Mouse (Mus musculus) limb, embryonic 14.5 days (tissue): ENCODE results near the gene Sh3bp1. TPM values are rescaled to one million over a fixed set of nuclear protein-coding genes. Genes with fewer than 3 reads are reported as not detected.

Source experiments
- ATAC-seq: fragments of 200-750 bp; cut with Nextera tagmentation; 2 replicates; pipeline ENCODE4 v1.8.0; 2017; ENCODE audit warnings: low read depth, moderate number of reproducible peaks, moderate TSS enrichment; ENCODE audit not compliant: low FRiP score
- DNase-seq: peaks from one replicate; pipeline ENCODE4 v3.0.0-alpha.2; 2015; ENCODE audit warnings: low spot score
- H3K27ac ChIP-seq: fragments of 300-500 bp; sonication (generic); replicated peaks from 2 replicates; pipeline ENCODE4 v1.5.1; 2014; ENCODE audit warnings: low read depth, mild to moderate bottlenecking, low read length, moderate library complexity, mixed read lengths
- H3K27me3 ChIP-seq: fragments of 300-500 bp; sonication (generic); 2 replicates; pipeline ENCODE4 v1.6.1; 2014; ENCODE audit warnings: low read length, mixed read lengths; ENCODE audit not compliant: control insufficient read depth, insufficient read depth
- H3K36me3 ChIP-seq: fragments of 300-500 bp; sonication (generic); 2 replicates; pipeline ENCODE4 v1.6.1; 2014; ENCODE audit warnings: mild to moderate bottlenecking, low read length, moderate library complexity, mixed read lengths; ENCODE audit not compliant: control insufficient read depth, insufficient read depth
- H3K4me1 ChIP-seq: fragments of 300-500 bp; sonication (generic); 2 replicates; pipeline ENCODE4 v1.6.1; 2014; ENCODE audit warnings: antibody characterized with exemption, low read length, mixed read lengths; ENCODE audit not compliant: control insufficient read depth, insufficient read depth
- H3K4me2 ChIP-seq: fragments of 300-500 bp; sonication (generic); replicated peaks from 2 replicates; pipeline ENCODE4 v1.6.1; 2014; ENCODE audit warnings: low read depth, mild to moderate bottlenecking, low read length, moderate library complexity; ENCODE audit not compliant: severe bottlenecking
- H3K4me3 ChIP-seq: fragments of 300-500 bp; sonication (generic); replicated peaks from 2 replicates; pipeline ENCODE4 v1.5.1; 2014; ENCODE audit warnings: low read length
- H3K9ac ChIP-seq: fragments of 300-500 bp; sonication (generic); 2 replicates; pipeline ENCODE4 v1.6.1; 2014; ENCODE audit warnings: mild to moderate bottlenecking, low read depth, low read length, moderate library complexity; ENCODE audit not compliant: severe bottlenecking
- H3K9me3 ChIP-seq: fragments of 300-500 bp; sonication (generic); 2 replicates; pipeline ENCODE4 v1.6.1; 2016; ENCODE audit warnings: low read length; ENCODE audit not compliant: control insufficient read depth
- POLR2A ChIP-seq: fragments of 200-500 bp; IDR thresholded peaks from 2 replicates; pipeline ENCODE4 v1.8.0; 2012; ENCODE audit warnings: inconsistent platforms, mild to moderate bottlenecking, moderate library complexity, borderline replicate concordance; ENCODE audit not compliant: insufficient read depth, insufficient read length; ENCODE audit errors: extremely low read depth
- WGBS: fragments of 180-500 bp; shearing (Covaris S2); extraction: QIAGEN DNeasy Blood & Tissue Kit; methylation state at CpG from one replicate; pipeline ENCODE4 v1.1.7; 2014; 5-methylcytosine and 5-hydroxymethylcytosine counted together
- polyA plus RNA-seq, 2 experiments: library from polyadenylated mRNA; depleted of rRNA in 1 of 2; stranded (reverse) in 1 of 2; unstranded in 1 of 2; fragments of >200 nt; fragmentation: Nextera tagmentation in 1 of 2; extraction: Ambion mirVana in 1 of 2; gene quantifications; 2 replicates each; pipeline versions ENCODE4 v1.2.1 to v1.2.3; 2012 to 2014

Gene Sh3bp1
- polyA plus RNA-seq, 2 experiments, result 51.7 to 127 TPM

GRCm38 (mm10) chr15:78930192-78930706 lies 30.7 kb downstream of the Sh3bp1 start:
- no peaks in the 10 kb centered on the region for H3K9me3 ChIP-seq
- ATAC-seq (no peak), DNase-seq (no peak)
- 85% methylated on average over 6 of the region's 6 CpGs for WGBS
- H3K27ac ChIP-seq, result no peak overlapping the region
- H3K36me3 ChIP-seq, result peaks cover 17% of the 10 kb centered on the region
- no peaks in the 10 kb centered on the region for H3K27me3 ChIP-seq
- no peak for TF ChIP-seq POLR2A
- H3K4me3 ChIP-seq, result no peak overlapping the region
- no peak overlapping the region for H3K9ac ChIP-seq
- no peak overlapping the region for H3K4me2 ChIP-seq
- peaks cover 14% of the 10 kb centered on the region for H3K4me1 ChIP-seq

- peaks cover 12% of the 10 kb centered on the region for H3K4me1 ChIP-seq
- H3K27ac ChIP-seq, result no peak overlapping the region
- no peak for DNase-seq
- no peak for ATAC-seq
- no peak for TF ChIP-seq POLR2A
- no peaks in the 10 kb centered on the region for H3K27me3 ChIP-seq
- no peak overlapping the region for H3K4me2 ChIP-seq
- peaks cover 17% of the 10 kb centered on the region for H3K36me3 ChIP-seq
- H3K9me3 ChIP-seq, result no peaks in the 10 kb centered on the region
- H3K4me3 ChIP-seq, result no peak overlapping the region
- H3K9ac ChIP-seq, result no peak overlapping the region
- WGBS, result 82% methylated on average over 7 of the region's 7 CpGs
Measured at GRCm38 (mm10) chr15:78930801-78931426, 31.3 kb downstream of the Sh3bp1 start.

- Histone ChIP-seq H3K4me2 (no peak overlapping the region), H3K9ac (no peak overlapping the region), H3K4me3 (no peak overlapping the region), H3K27ac (no peak overlapping the region), H3K27me3 (no peaks in the 10 kb centered on the region), H3K4me1 (peaks cover 10% of the 10 kb centered on the region), H3K9me3 (no peaks in the 10 kb centered on the region), H3K36me3 (peaks cover 21% of the 10 kb centered on the region)
- TF ChIP-seq POLR2A, result no peak
- no peak for DNase-seq
- no peak for ATAC-seq
- WGBS, result 27% methylated on average over 3 of the region's 3 CpGs
Measured at GRCm38 (mm10) chr15:78931577-78931976, 32.0 kb downstream of the Sh3bp1 start.

- no peaks in the 10 kb centered on the region for H3K9me3 ChIP-seq
- peak; percentile 65; the same call in 1 of the 2 replicates for TF ChIP-seq POLR2A
- peak within 1 kb of the TSS; percentile 67 for H3K4me3 ChIP-seq
- DNase-seq, result peak; percentile 94
- H3K36me3 ChIP-seq, result peaks cover 32% of the 10 kb centered on the region
- H3K9ac ChIP-seq, result peak within 1 kb of the TSS; percentile 64
- no peaks in the 10 kb centered on the region for H3K27me3 ChIP-seq
- peak within 1 kb of the TSS; percentile 68 for H3K4me2 ChIP-seq
- H3K27ac ChIP-seq, result peak within 1 kb of the TSS; percentile 82
- H3K4me1 ChIP-seq, result peaks cover 6% of the 10 kb centered on the region
- ATAC-seq, result peak; percentile 88
- 0% methylated on average over 39 of the region's 42 CpGs for WGBS
Measured at GRCm38 (mm10) chr15:78934784-78935320, 35.3 kb downstream of the Sh3bp1 start, which contains the start of gene Nol12. Gene Nol12 (plus strand): TSS chr15:78934933.

GRCm38 (mm10) chr15:78936403-78936802 lies 36.8 kb downstream of the Sh3bp1 start:
- no peaks in the 10 kb centered on the region for H3K27me3 ChIP-seq
- no peaks in the 10 kb centered on the region for H3K9me3 ChIP-seq
- no peak overlapping the region for H3K9ac ChIP-seq
- ATAC-seq (no peak), DNase-seq (no peak)
- TF ChIP-seq POLR2A, result no peak
- WGBS, result 92% methylated on average over 12 of the region's 12 CpGs
- no peak overlapping the region for H3K4me3 ChIP-seq
- H3K4me2 ChIP-seq, result no peak overlapping the region
- H3K36me3 ChIP-seq, result peaks cover 41% of the 10 kb centered on the region
- peaks cover 6% of the 10 kb centered on the region for H3K4me1 ChIP-seq
- no peak overlapping the region for H3K27ac ChIP-seq
